Mouse (Mus musculus) limb, embryonic 14.5 days (tissue): ENCODE data around the gene Siglecf. TPM values are rescaled to one million over a fixed set of nuclear protein-coding genes. Genes with fewer than 3 reads are reported as not detected.

Experiments used
- ATAC-seq: fragments of 200-750 bp; cut with Nextera tagmentation; 2 replicates; pipeline ENCODE4 v1.8.0; 2017; ENCODE audit warnings: low read depth, moderate number of reproducible peaks, moderate TSS enrichment; ENCODE audit not compliant: low FRiP score
- DNase-seq: peaks from one replicate; pipeline ENCODE4 v3.0.0-alpha.2; 2015; ENCODE audit warnings: low spot score
- H3K27ac ChIP-seq: fragments of 300-500 bp; sonication (generic); replicated peaks from 2 replicates; pipeline ENCODE4 v1.5.1; 2014; ENCODE audit warnings: low read depth, mild to moderate bottlenecking, low read length, moderate library complexity, mixed read lengths
- H3K27me3 ChIP-seq: fragments of 300-500 bp; sonication (generic); 2 replicates; pipeline ENCODE4 v1.6.1; 2014; ENCODE audit warnings: low read length, mixed read lengths; ENCODE audit not compliant: control insufficient read depth, insufficient read depth
- H3K36me3 ChIP-seq: fragments of 300-500 bp; sonication (generic); 2 replicates; pipeline ENCODE4 v1.6.1; 2014; ENCODE audit warnings: mild to moderate bottlenecking, low read length, moderate library complexity, mixed read lengths; ENCODE audit not compliant: control insufficient read depth, insufficient read depth
- H3K4me1 ChIP-seq: fragments of 300-500 bp; sonication (generic); 2 replicates; pipeline ENCODE4 v1.6.1; 2014; ENCODE audit warnings: antibody characterized with exemption, low read length, mixed read lengths; ENCODE audit not compliant: control insufficient read depth, insufficient read depth
- H3K4me2 ChIP-seq: fragments of 300-500 bp; sonication (generic); replicated peaks from 2 replicates; pipeline ENCODE4 v1.6.1; 2014; ENCODE audit warnings: low read depth, mild to moderate bottlenecking, low read length, moderate library complexity; ENCODE audit not compliant: severe bottlenecking
- H3K4me3 ChIP-seq: fragments of 300-500 bp; sonication (generic); replicated peaks from 2 replicates; pipeline ENCODE4 v1.5.1; 2014; ENCODE audit warnings: low read length
- H3K9ac ChIP-seq: fragments of 300-500 bp; sonication (generic); 2 replicates; pipeline ENCODE4 v1.6.1; 2014; ENCODE audit warnings: mild to moderate bottlenecking, low read depth, low read length, moderate library complexity; ENCODE audit not compliant: severe bottlenecking
- H3K9me3 ChIP-seq: fragments of 300-500 bp; sonication (generic); 2 replicates; pipeline ENCODE4 v1.6.1; 2016; ENCODE audit warnings: low read length; ENCODE audit not compliant: control insufficient read depth
- POLR2A ChIP-seq: fragments of 200-500 bp; IDR thresholded peaks from 2 replicates; pipeline ENCODE4 v1.8.0; 2012; ENCODE audit warnings: inconsistent platforms, mild to moderate bottlenecking, moderate library complexity, borderline replicate concordance; ENCODE audit not compliant: insufficient read depth, insufficient read length; ENCODE audit errors: extremely low read depth
- WGBS: fragments of 180-500 bp; shearing (Covaris S2); extraction: QIAGEN DNeasy Blood & Tissue Kit; methylation state at CpG from one replicate; pipeline ENCODE4 v1.1.7; 2014; 5-methylcytosine and 5-hydroxymethylcytosine counted together
- polyA plus RNA-seq, 2 experiments: library from polyadenylated mRNA; depleted of rRNA in 1 of 2; stranded (reverse) in 1 of 2; unstranded in 1 of 2; fragments of >200 nt; fragmentation: Nextera tagmentation in 1 of 2; extraction: Ambion mirVana in 1 of 2; gene quantifications; 2 replicates each; pipeline versions ENCODE4 v1.2.1 to v1.2.3; 2012 to 2014

The Siglecf gene
- polyA plus RNA-seq, 2 experiments, result 0.19 to 0.28 TPM

DNA sequence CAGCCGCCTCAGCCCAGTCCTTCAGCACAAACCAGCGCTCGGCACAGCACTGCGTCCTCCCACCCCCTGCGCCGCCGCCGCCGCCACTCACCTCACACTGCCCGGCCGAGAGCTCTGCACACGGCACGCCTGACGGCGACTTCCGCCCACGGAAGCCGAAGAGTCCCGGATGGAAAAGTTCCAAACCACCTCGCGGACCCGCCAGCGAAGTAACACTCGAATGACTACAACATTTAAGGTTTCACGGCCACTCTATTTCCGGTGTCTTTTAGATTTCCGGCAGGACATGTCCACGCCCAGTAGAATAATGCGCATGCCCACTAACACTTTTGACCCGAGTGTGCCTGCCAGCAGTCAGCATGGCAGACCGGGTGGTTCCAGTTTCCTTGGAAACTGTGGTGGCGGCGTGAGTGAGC lies 38.1 kb upstream of the Siglecf start, which contains the start of gene Zfp715:
Gene Zfp715 (minus strand): TSS at position 282 of the 416 bp plus-strand sequence.
- peak; percentile 93 for ATAC-seq
- TF ChIP-seq POLR2A, result no peak

DNA sequence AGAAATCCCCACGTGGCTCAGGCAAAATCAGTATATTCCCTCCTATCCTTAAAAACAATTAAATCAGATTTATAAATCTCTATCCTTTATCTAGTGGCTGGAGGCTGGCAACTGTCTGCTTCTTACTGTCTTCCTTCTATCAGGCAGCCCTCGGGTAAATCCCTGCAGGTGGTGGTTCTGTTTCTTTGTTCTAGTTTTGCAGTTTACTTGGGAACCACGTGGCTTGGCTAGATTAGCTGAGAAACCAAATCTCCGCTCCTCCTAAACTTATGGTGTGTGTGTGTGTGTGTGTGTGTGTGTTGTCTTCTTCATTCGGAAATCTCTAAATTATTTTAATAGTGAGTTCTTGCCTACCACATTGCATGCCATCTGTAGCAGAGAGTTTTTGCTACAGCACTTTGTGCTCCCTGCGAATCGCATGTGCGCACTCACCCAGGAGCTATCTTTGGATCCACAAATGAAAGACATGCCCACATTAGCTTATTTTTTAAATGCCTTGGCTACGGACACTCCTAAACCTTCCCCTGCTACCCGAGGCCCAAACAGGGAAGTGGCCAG lies 24.8 kb upstream of the Siglecf start:
- no peaks in the 10 kb centered on the region for H3K9me3 ChIP-seq
- no peak overlapping the region for H3K27ac ChIP-seq
- no peak overlapping the region for H3K4me2 ChIP-seq
- ATAC-seq, result no peak
- no peak overlapping the region for H3K9ac ChIP-seq
- H3K4me1 ChIP-seq, result no peaks in the 10 kb centered on the region
- no peak overlapping the region for H3K4me3 ChIP-seq
- 52% methylated on average over 10 of the region's 10 CpGs for WGBS
- no peak for DNase-seq
- H3K27me3 ChIP-seq, result no peaks in the 10 kb centered on the region
- H3K36me3 ChIP-seq, result no peaks in the 10 kb centered on the region
- TF ChIP-seq POLR2A, result no peak

More for the DNA sequence above, 38.1 kb upstream of the Siglecf start, which contains the start of gene Zfp715:
- H3K27me3 ChIP-seq, result no peaks in the 10 kb centered on the region
- no peaks in the 10 kb centered on the region for H3K9me3 ChIP-seq
- H3K27ac ChIP-seq, result peak within 1 kb of the TSS; percentile 81
- H3K4me1 ChIP-seq, result peaks cover 10% of the 10 kb centered on the region
- peak within 1 kb of the TSS; percentile 81 for H3K4me3 ChIP-seq
- whole genome bisulfite sequencing, result 1% methylated on average over 32 of the region's 33 CpGs
- peak within 1 kb of the TSS; percentile 78 for H3K9ac ChIP-seq
- peaks cover 19% of the 10 kb centered on the region for H3K36me3 ChIP-seq
- peak within 1 kb of the TSS; percentile 73 for H3K4me2 ChIP-seq
- peak; percentile 96 for DNase-seq

DNA sequence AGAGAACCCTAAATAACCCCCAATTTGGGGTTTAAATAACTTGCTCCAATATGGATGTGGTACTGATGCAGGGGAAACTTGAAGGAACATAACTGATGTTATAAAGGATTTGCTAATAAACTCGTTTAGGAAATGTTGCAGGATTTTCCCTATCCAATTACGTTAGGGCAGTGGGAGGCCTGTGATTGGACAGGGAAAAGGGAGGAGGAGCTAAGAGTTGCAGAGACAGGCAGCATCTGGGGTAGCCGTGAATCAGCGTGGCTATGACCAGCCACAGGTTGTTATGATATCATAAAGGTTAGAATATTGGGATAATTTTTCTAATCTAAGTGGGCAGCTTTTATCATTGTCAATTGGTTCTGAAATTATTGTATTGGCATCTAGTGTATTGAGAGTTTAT lies 23.0 kb upstream of the Siglecf start:
- H3K36me3 ChIP-seq, result no peaks in the 10 kb centered on the region

DNA sequence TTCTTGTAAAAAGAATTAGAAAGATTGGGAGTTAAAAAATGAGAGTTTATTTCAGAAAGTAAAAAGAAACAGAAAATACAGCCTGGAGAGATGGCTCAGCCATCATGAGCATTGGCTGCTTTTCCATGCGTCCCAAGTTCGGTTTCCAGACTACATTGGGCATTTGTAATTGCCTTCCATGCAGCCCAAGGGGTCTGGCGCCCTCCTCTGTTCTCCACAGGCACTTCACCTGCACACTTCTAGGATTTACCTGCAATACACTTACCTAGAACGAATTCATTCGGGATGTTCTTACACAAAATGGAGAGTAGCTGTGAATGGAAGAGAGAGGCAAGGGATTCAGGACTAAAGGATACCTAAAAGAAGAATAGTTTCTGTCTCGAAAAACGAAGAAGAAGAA lies 17.9 kb upstream of the Siglecf start:
- Histone ChIP-seq H3K4me1 (no peaks in the 10 kb centered on the region), H3K36me3 (no peaks in the 10 kb centered on the region), H3K27me3 (no peaks in the 10 kb centered on the region), H3K4me2 (no peak overlapping the region), H3K4me3 (no peak overlapping the region), H3K9me3 (no peaks in the 10 kb centered on the region), H3K9ac (no peak overlapping the region), H3K27ac (no peak overlapping the region)
- DNase-seq, result no peak
- no peak for ATAC-seq
- 31% methylated on average over 5 of the region's 7 CpGs for WGBS
- TF ChIP-seq POLR2A, result no peak

More for the DNA sequence above, 23.0 kb upstream of the Siglecf start:
- no peak for TF ChIP-seq POLR2A
- ATAC-seq (no peak), DNase-seq (no peak)
- H3K4me3 ChIP-seq, result no peak overlapping the region
- H3K4me1 ChIP-seq, result no peaks in the 10 kb centered on the region
- no peaks in the 10 kb centered on the region for H3K9me3 ChIP-seq
- no peaks in the 10 kb centered on the region for H3K27me3 ChIP-seq
- no peak overlapping the region for H3K9ac ChIP-seq
- H3K4me2 ChIP-seq, result no peak overlapping the region
- 60% methylated on average over 4 of the region's 4 CpGs for WGBS
- no peak overlapping the region for H3K27ac ChIP-seq

DNA sequence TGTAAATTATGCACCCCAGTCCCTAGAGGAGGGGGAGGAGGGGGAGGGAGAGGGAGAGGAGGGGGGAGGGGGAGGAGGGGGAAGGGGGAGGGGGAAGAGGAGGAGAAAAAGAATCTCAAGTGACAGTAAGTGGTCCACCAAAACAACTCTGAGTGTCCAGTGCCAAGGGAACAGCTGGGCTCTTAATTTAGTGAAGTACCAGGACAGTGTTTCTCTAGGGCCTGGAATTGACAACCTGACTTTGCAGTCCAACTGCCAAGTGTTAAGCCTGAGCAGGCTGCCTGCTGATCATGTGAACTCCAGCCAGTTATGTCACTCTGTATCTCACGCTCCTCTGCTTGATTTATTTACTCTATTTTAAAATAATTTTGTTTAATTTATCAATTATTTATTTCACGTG lies 17.2 kb upstream of the Siglecf start:
- Histone ChIP-seq H3K9me3 (no peaks in the 10 kb centered on the region), H3K4me3 (no peak overlapping the region), H3K27ac (no peak overlapping the region), H3K4me1 (no peaks in the 10 kb centered on the region), H3K36me3 (no peaks in the 10 kb centered on the region), H3K4me2 (no peak overlapping the region), H3K9ac (no peak overlapping the region), H3K27me3 (no peaks in the 10 kb centered on the region)
- ATAC-seq, result no peak; the same call in 1 of the 2 replicates
- no peak for DNase-seq
- no peak for TF ChIP-seq POLR2A
- WGBS, result 60% methylated on average over 2 of the region's 2 CpGs

DNA sequence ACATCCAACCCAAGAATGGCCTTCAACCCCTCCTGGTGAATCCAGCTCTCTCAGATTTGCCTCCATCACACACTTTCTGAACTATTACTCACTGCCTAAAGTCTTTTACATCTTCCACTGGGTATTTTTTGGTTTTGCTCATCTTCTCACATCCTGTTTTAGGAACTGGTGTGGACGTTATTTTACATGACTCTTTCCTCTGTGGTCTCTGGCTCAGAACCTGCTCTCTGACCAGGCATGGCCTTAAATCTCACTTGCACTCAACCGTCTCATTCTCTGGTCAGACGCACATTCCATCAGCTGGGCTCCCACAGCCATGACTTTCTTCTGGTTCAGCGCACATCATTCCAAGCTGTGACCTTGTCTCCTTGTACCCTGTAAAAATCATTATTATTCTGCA lies 10.4 kb upstream of the Siglecf start:
- no peak overlapping the region for H3K27ac ChIP-seq
- 82% methylated on average over 4 of the region's 4 CpGs for WGBS
- no peak overlapping the region for H3K4me2 ChIP-seq
- TF ChIP-seq POLR2A, result no peak
- DNase-seq (no peak), ATAC-seq (no peak)
- H3K4me3 ChIP-seq, result no peak overlapping the region
- no peaks in the 10 kb centered on the region for H3K36me3 ChIP-seq
- H3K9me3 ChIP-seq, result no peaks in the 10 kb centered on the region
- H3K4me1 ChIP-seq, result no peaks in the 10 kb centered on the region
- H3K9ac ChIP-seq, result no peak overlapping the region
- no peaks in the 10 kb centered on the region for H3K27me3 ChIP-seq
